Comparison of ENCODE assay signal across 12 mouse cellular contexts in genomic region chr9:115724063-115724462, GRCm38 (mm10).
"Had no signal": no experiment of that assay in that cellular context is flagged by ENCODE, and none has a peak within 500 bp of the region (broad histone marks: within the 10 kb centered on the region; RNA-seq: fewer than 3 reads in every experiment).

No protein-coding gene starts in this region.

- H3K4me1 ChIP-seq: limb, embryonic 10.5 days; liver, embryonic 15.5 days had no signal

- ATAC-seq: lung, postnatal 0 days had no signal

- H3K36me3 ChIP-seq: limb, embryonic 10.5 days; liver, embryonic 15.5 days; midbrain, embryonic 10.5 days had no signal

- H3K27ac ChIP-seq: left cerebral cortex, adult 2 months; limb, embryonic 10.5 days; liver, embryonic 15.5 days; midbrain, embryonic 10.5 days; stomach, postnatal 0 days had no signal

- H3K4me3 ChIP-seq: left cerebral cortex, adult 2 months; limb, embryonic 10.5 days; liver, embryonic 15.5 days; midbrain, embryonic 10.5 days had no signal

- H3K9me3 ChIP-seq: limb, embryonic 10.5 days; liver, embryonic 15.5 days had no signal

- DNase-seq: kidney, adult 8-10 months; kidney, postnatal 25 days; lung, adult 2 months; lung, postnatal 36 days; thymus, postnatal 4 days had no signal

- H3K27me3 ChIP-seq: liver, embryonic 15.5 days had no signal

- H3K4me2 ChIP-seq: liver, embryonic 11.5 days; liver, embryonic 15.5 days had no signal

- H3K9ac ChIP-seq: liver, embryonic 15.5 days had no signal
